Mouse (Mus musculus): ENCODE measurements at regions not wholly inside any gene's neighbourhood (a gene's known extent, or its start where the extent isn't known, plus 50 kb on each side); places are given as distances from the start of the nearest gene placed in this dataset.
A peak's percentile ranks its signal among the peaks of the same experiment; 100 is the strongest.

GRCm38 (mm10) chr8:8092551-8092950 lies 568.5 kb downstream of the Efnb2 start:
- Histone ChIP-seq H3K4me1 (ENCODE audit: control insufficient read depth, insufficient read depth, low read length) (no peaks in the 10 kb centered on the region), H3K36me3 (ENCODE audit: control insufficient read depth, insufficient read depth, low read length) (no peaks in the 10 kb centered on the region), H3K27me3 (ENCODE audit: control insufficient read depth, insufficient read depth, low read length) (no peaks in the 10 kb centered on the region), H3K27ac (replicated peaks; ENCODE audit: low read depth, low read length) (no peak overlapping the region), H3K4me3 (replicated peaks; ENCODE audit: low read length) (no peak overlapping the region), H3K9me3 (ENCODE audit: control insufficient read depth, low read length) (no peaks in the 10 kb centered on the region), H3K9ac (ENCODE audit: low read depth, low read length, severe bottlenecking) (no peak overlapping the region), H3K4me2 (replicated peaks; ENCODE audit: low read depth, low read length, severe bottlenecking) (no peak overlapping the region)
- ATAC-seq (ENCODE audit: low FRiP score, low read depth) (no peak), DNase-seq (ENCODE audit: low spot score) (no peak)
- no peak for TF ChIP-seq POLR2A (IDR thresholded peaks at IDR 0.05; ENCODE audit: borderline replicate concordance, extremely low read depth, insufficient read depth, insufficient read length)

DNA sequence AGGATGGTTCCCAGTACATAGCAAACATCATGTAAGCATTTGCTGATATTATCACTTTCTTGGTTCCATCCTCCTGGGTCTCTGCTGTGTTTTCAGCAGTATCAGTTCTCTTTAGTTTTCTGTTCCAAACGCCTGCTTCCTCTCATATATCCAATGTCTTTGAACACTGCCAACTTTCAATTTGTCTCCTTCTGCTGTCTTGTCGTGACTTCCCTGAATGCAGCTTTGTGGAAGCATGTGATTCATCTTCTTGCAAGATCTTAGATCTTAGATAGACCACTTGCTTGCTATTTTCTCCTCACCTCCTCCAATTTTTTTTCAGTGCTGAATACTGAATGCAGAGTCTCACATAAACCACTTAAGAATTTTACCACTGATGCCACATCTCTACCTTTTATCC lies 576.4 kb downstream of the Efnb2 start:
- no peak overlapping the region for H3K4me3 ChIP-seq (replicated peaks; ENCODE audit: low read length)
- H3K27ac ChIP-seq (replicated peaks; ENCODE audit: low read depth, low read length), result no peak overlapping the region
- no peak for TF ChIP-seq POLR2A (IDR thresholded peaks at IDR 0.05; ENCODE audit: borderline replicate concordance, extremely low read depth, insufficient read depth, insufficient read length)
- H3K36me3 ChIP-seq (ENCODE audit: control insufficient read depth, insufficient read depth, low read length), result no peaks in the 10 kb centered on the region
- no peak overlapping the region for H3K4me2 ChIP-seq (replicated peaks; ENCODE audit: low read depth, low read length, severe bottlenecking)
- ATAC-seq (ENCODE audit: low FRiP score, low read depth) (no peak), DNase-seq (ENCODE audit: low spot score) (no peak)
- H3K4me1 ChIP-seq (ENCODE audit: control insufficient read depth, insufficient read depth, low read length), result no peaks in the 10 kb centered on the region
- no peaks in the 10 kb centered on the region for H3K9me3 ChIP-seq (ENCODE audit: control insufficient read depth, low read length)
- H3K9ac ChIP-seq (ENCODE audit: low read depth, low read length, severe bottlenecking), result no peak overlapping the region
- 63% methylated on average over 2 of the region's 2 CpGs for WGBS
- no peaks in the 10 kb centered on the region for H3K27me3 ChIP-seq (ENCODE audit: control insufficient read depth, insufficient read depth, low read length)

- 97% methylated on average over 2 of the region's 2 CpGs for WGBS
- no peak for TF ChIP-seq POLR2A (IDR thresholded peaks at IDR 0.05; ENCODE audit: borderline replicate concordance, extremely low read depth, insufficient read depth, insufficient read length)
- Histone ChIP-seq H3K36me3 (ENCODE audit: control insufficient read depth, insufficient read depth, low read length) (no peaks in the 10 kb centered on the region), H3K27me3 (ENCODE audit: control insufficient read depth, insufficient read depth, low read length) (no peaks in the 10 kb centered on the region), H3K9me3 (ENCODE audit: control insufficient read depth, low read length) (no peaks in the 10 kb centered on the region), H3K4me1 (ENCODE audit: control insufficient read depth, insufficient read depth, low read length) (peaks cover 6% of the 10 kb centered on the region; the same call in 1 of the 2 replicates), H3K27ac (replicated peaks; ENCODE audit: low read depth, low read length) (no peak overlapping the region), H3K9ac (ENCODE audit: low read depth, low read length, severe bottlenecking) (no peak overlapping the region), H3K4me3 (replicated peaks; ENCODE audit: low read length) (no peak overlapping the region), H3K4me2 (replicated peaks; ENCODE audit: low read depth, low read length, severe bottlenecking) (no peak overlapping the region)
- DNase-seq (ENCODE audit: low spot score) (no peak), ATAC-seq (ENCODE audit: low FRiP score, low read depth) (no peak)
These were observed 597.0 kb downstream of the Efnb2 start for GRCm38 (mm10) chr8:8064074-8064473.

DNA sequence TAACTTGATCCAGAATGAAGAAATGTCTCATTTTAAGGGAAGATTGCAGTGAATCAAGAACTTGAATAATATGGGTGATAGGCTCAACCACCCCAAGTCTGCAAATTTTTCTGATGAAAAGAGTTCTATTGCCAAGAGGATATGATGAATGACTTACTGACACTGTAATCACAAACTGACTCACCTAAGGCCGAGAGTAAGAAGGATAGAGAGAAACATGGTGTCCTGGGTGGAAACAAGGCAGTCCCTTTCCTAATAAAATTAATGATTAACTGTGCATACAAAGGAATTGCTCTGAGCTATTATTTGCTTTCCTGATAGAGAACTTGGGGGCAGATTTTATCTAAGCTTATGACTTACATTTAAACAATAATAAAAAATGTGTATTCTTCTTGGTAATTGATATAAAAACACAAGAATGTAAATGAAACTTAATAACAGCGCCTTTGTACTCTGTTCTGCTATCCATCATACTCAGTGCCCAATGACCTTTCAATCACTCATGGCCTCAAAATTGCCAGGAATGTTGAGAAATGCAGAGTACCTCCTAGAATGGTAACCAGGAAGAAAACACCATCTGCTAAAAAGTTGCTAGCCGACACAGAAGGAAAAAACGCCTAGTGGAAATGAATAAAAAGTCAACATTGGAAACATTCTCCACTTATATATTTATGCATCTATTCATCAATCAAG lies 606.7 kb downstream of the Efnb2 start:
- ATAC-seq (ENCODE audit: low FRiP score, low read depth) (no peak), DNase-seq (ENCODE audit: low spot score) (no peak)
- Histone ChIP-seq H3K4me3 (replicated peaks; ENCODE audit: low read length) (no peak overlapping the region), H3K27ac (replicated peaks; ENCODE audit: low read depth, low read length) (no peak overlapping the region), H3K4me2 (replicated peaks; ENCODE audit: low read depth, low read length, severe bottlenecking) (no peak overlapping the region), H3K9ac (ENCODE audit: low read depth, low read length, severe bottlenecking) (no peak overlapping the region), H3K9me3 (ENCODE audit: control insufficient read depth, low read length) (no peaks in the 10 kb centered on the region), H3K36me3 (ENCODE audit: control insufficient read depth, insufficient read depth, low read length) (no peaks in the 10 kb centered on the region), H3K27me3 (ENCODE audit: control insufficient read depth, insufficient read depth, low read length) (no peaks in the 10 kb centered on the region), H3K4me1 (ENCODE audit: control insufficient read depth, insufficient read depth, low read length) (peaks cover 8% of the 10 kb centered on the region)
- 74% methylated on average over 4 of the region's 4 CpGs for WGBS
- TF ChIP-seq POLR2A (IDR thresholded peaks at IDR 0.05; ENCODE audit: borderline replicate concordance, extremely low read depth, insufficient read depth, insufficient read length), result no peak

GRCm38 (mm10) chr8:8051186-8051585 lies 609.9 kb downstream of the Efnb2 start:
- peak; percentile 67 for DNase-seq (ENCODE audit: low spot score)

More at GRCm38 (mm10) chr8:8051186-8051585, 609.9 kb downstream of the Efnb2 start:
- no peak overlapping the region for H3K9ac ChIP-seq (ENCODE audit: low read depth, low read length, severe bottlenecking)
- H3K36me3 ChIP-seq (ENCODE audit: control insufficient read depth, insufficient read depth, low read length), result no peaks in the 10 kb centered on the region
- ATAC-seq (ENCODE audit: low FRiP score, low read depth), result peak; percentile 87
- peak overlapping the region; percentile 53; the same call in 1 of the 2 replicates for H3K27ac ChIP-seq (replicated peaks; ENCODE audit: low read depth, low read length)
- H3K4me1 ChIP-seq (ENCODE audit: control insufficient read depth, insufficient read depth, low read length), result peaks cover 8% of the 10 kb centered on the region
- no peak overlapping the region for H3K4me3 ChIP-seq (replicated peaks; ENCODE audit: low read length)
- H3K27me3 ChIP-seq (ENCODE audit: control insufficient read depth, insufficient read depth, low read length), result no peaks in the 10 kb centered on the region
- H3K4me2 ChIP-seq (replicated peaks; ENCODE audit: low read depth, low read length, severe bottlenecking), result no peak overlapping the region; the same call in 1 of the 2 replicates
- 8% methylated on average over 3 of the region's 3 CpGs for WGBS
- TF ChIP-seq POLR2A (IDR thresholded peaks at IDR 0.05; ENCODE audit: borderline replicate concordance, extremely low read depth, insufficient read depth, insufficient read length), result no peak
- no peaks in the 10 kb centered on the region for H3K9me3 ChIP-seq (ENCODE audit: control insufficient read depth, low read length)

Data from limb, embryonic 14.5 days (tissue).